Mouse (Mus musculus) stomach, postnatal 0 days (tissue): ENCODE measurements at regions not wholly inside any gene's neighbourhood (a gene's known extent, or its start where the extent isn't known, plus 50 kb on each side); places are given as distances from the start of the nearest gene placed in this dataset.

ENCODE experiments used
- CTCF ChIP-seq: IDR thresholded peaks from 2 replicates; pipeline ENCODE4 v1.5.1; 2016; ENCODE audit warnings: antibody characterized with exemption, low read depth, mild to moderate bottlenecking, moderate library complexity
- EP300 ChIP-seq: optimal IDR thresholded peaks from 2 replicates; pipeline ENCODE3; 2016; ENCODE audit warnings: antibody characterized with exemption

DNA sequence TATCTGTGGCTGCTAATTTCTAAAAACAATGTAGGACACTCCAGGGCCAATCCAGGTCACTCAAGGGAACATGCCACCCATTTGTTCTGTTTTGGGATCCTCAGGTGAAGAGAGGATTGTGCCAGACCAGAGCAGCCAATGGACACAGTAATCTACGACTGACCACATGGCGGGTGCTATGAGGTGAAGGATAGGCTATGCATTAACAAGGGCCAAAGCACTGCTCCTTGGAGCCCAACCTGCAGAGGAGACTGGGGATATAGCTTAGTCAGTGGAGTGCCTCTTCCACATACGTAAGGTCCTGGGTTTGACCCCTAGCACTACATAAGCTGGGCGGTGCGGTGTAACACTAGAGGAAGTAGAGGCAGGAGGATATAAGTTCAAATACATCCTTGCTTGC lies 156.0 kb downstream of the Inhbb start:
- no peak for TF ChIP-seq CTCF
- no peak for TF ChIP-seq EP300
